Mouse (Mus musculus) G1E (cell line): Measurements from ENCODE around the gene Skap1.

Experiments used
- CTCF ChIP-seq: IDR thresholded peaks from 2 replicates; pipeline ENCODE4 v1.5.1; 2012; ENCODE audit warnings: low read depth, low read length, inconsistent platforms, mixed read lengths
- GATA1 ChIP-seq: IDR thresholded peaks from 2 replicates; pipeline ENCODE4 v1.6.1; 2012; ENCODE audit warnings: borderline replicate concordance, low read length, inconsistent platforms, mixed read lengths
- GATA2 ChIP-seq: IDR thresholded peaks from 2 replicates; pipeline ENCODE4 v1.6.1; 2012; ENCODE audit warnings: low read depth, low read length, inconsistent platforms, borderline replicate concordance
- TAL1 ChIP-seq: conservative IDR thresholded peaks from 2 replicates; pipeline ENCODE4 v1.6.1; 2012; ENCODE audit warnings: low read depth, low read length, inconsistent platforms, mixed read lengths

DNA sequence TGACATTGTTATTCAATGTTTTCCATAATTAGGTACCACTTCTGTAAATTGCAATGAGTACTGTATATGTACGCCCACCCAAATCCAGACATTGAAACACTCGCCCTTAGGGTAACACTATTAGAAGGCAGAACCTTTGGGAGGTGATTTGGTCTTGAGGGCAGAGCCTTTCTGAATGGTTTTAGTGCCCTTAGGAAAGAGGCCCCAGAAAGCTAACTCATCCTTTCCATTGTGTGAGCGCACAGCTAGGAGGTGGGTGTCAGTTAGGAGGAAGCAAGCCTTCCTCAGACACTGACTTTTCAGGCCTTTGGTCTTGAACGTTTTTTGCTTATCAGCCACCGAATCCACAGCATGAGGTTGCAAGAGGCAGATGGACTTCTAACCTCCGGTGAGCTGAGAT lies 29.5 kb upstream of the Skap1 start:
- no peak for TF ChIP-seq CTCF
- no peak for TF ChIP-seq GATA1
- TF ChIP-seq GATA2: no peak
- TF ChIP-seq TAL1: no peak
